Mouse (Mus musculus) C2C12 (cell line): Measurements from ENCODE around the gene Eps8l3.

ENCODE experiments used
- CEBPB ChIP-seq: IDR thresholded peaks from one replicate; pipeline ENCODE4 v1.6.1; 2011; ENCODE audit warnings: low read depth, mild to moderate bottlenecking, control low read depth, moderate library complexity
- CTCF ChIP-seq: IDR thresholded peaks from one replicate; pipeline ENCODE4 v1.5.1; 2011; ENCODE audit not compliant: control insufficient read depth, insufficient read depth, insufficient read length
- MYOD1 ChIP-seq: IDR thresholded peaks from one replicate; pipeline ENCODE4 v1.6.1; 2011; ENCODE audit warnings: low read depth; ENCODE audit not compliant: control insufficient read depth, insufficient read length
- MYOG ChIP-seq: IDR thresholded peaks from one replicate; pipeline ENCODE4 v1.6.1; 2011; ENCODE audit not compliant: control insufficient read depth, insufficient read length; ENCODE audit errors: extremely low read depth
- USF1 ChIP-seq: IDR thresholded peaks from one replicate; pipeline ENCODE4 v1.6.1; 2011; ENCODE audit warnings: low read depth, mild to moderate bottlenecking, control low read depth, moderate library complexity

- TF ChIP-seq CTCF = no peak
- no peak for TF ChIP-seq MYOG
- TF ChIP-seq CEBPB = no peak
- TF ChIP-seq USF1 = no peak
- TF ChIP-seq MYOD1 = no peak
Observed at GRCm38 (mm10) chr3:107905942-107906341, 28.9 kb downstream of the Eps8l3 start.
